Mouse (Mus musculus) embryonic fibroblast, embryonic 13.5 days (primary cell): ENCODE measurements around the gene Acadvl.

ENCODE experiments used
- CTCF ChIP-seq: IDR thresholded peaks from 2 replicates; pipeline ENCODE4 v1.5.1; 2011; ENCODE audit warnings: mild to moderate bottlenecking, control low read depth, low read length, moderate library complexity, borderline replicate concordance; ENCODE audit not compliant: insufficient read depth
- POLR2A ChIP-seq: IDR thresholded peaks from 2 replicates; pipeline ENCODE4 v1.6.1; 2011; ENCODE audit warnings: low read depth, mild to moderate bottlenecking, control low read depth, low read length, moderate library complexity

GRCm38 (mm10) chr11:69974907-69975306 is 40.3 kb downstream of the Acadvl start:
- TF ChIP-seq CTCF: no peak
- TF ChIP-seq POLR2A: no peak
